Mouse (Mus musculus) embryonic facial prominence, embryonic 14.5 days (tissue): ENCODE results near the gene G0s2. TPM values are rescaled to one million over a fixed set of nuclear protein-coding genes. Genes with fewer than 3 reads are reported as not detected.

Experiments
- ATAC-seq: fragments of 200-750 bp; cut with Nextera tagmentation; 2 replicates; pipeline ENCODE4 v1.8.0; 2017; ENCODE audit warnings: low read depth, moderate number of reproducible peaks, moderate TSS enrichment
- DNase-seq: peaks from one replicate; pipeline ENCODE4 v3.0.0-alpha.2; 2015; ENCODE audit warnings: low spot score
- H3K27ac ChIP-seq: fragments of 300-500 bp; sonication (generic); replicated peaks from 2 replicates; pipeline ENCODE4 v1.5.1; 2014; ENCODE audit warnings: low read depth, mild to moderate bottlenecking, low read length, moderate library complexity
- H3K27me3 ChIP-seq: fragments of 300-500 bp; sonication (generic); replicated peaks from 2 replicates; pipeline ENCODE4 v1.6.1; 2014; ENCODE audit warnings: low read length; ENCODE audit not compliant: control insufficient read depth, insufficient read depth
- H3K36me3 ChIP-seq: fragments of 300-500 bp; sonication (generic); 2 replicates; pipeline ENCODE4 v1.6.1; 2014; ENCODE audit warnings: low read length, mixed read lengths; ENCODE audit not compliant: control insufficient read depth, insufficient read depth
- H3K4me1 ChIP-seq: fragments of 300-500 bp; sonication (generic); 2 replicates; pipeline ENCODE4 v1.6.1; 2014; ENCODE audit warnings: antibody characterized with exemption, low read length; ENCODE audit not compliant: control insufficient read depth, insufficient read depth
- H3K4me2 ChIP-seq: fragments of 300-500 bp; sonication (generic); 2 replicates; pipeline ENCODE4 v1.6.1; 2014; ENCODE audit warnings: low read depth, mild to moderate bottlenecking, low read length, moderate library complexity, mixed read lengths
- H3K4me3 ChIP-seq: fragments of 300-500 bp; sonication (generic); 2 replicates; pipeline ENCODE4 v1.5.1; 2014; ENCODE audit warnings: low read depth, mild to moderate bottlenecking, low read length
- H3K9ac ChIP-seq: fragments of 300-500 bp; sonication (generic); 2 replicates; pipeline ENCODE4 v1.6.1; 2014; ENCODE audit warnings: low read depth, mild to moderate bottlenecking, low read length, moderate library complexity, mixed read lengths
- H3K9me3 ChIP-seq: fragments of 300-500 bp; sonication (generic); 2 replicates; pipeline ENCODE4 v1.6.1; 2016; ENCODE audit warnings: low read length; ENCODE audit not compliant: control insufficient read depth
- WGBS: fragments of 180-500 bp; shearing (Covaris S2); extraction: QIAGEN DNeasy Blood & Tissue Kit; methylation state at CpG from one replicate; pipeline ENCODE4 v1.1.7; 2014; 5-methylcytosine and 5-hydroxymethylcytosine counted together
- polyA plus RNA-seq: library from polyadenylated mRNA; unstranded; fragments of >200 nt; fragmentation: Nextera tagmentation; extraction: Ambion mirVana; gene quantifications from 2 replicates; pipeline ENCODE4 v1.2.1, GENCODE M21; 2014

G0s2 gene
- polyA plus RNA-seq: 42.6 and 57.8 TPM in 2 replicates

GRCm38 (mm10) chr1:193272916-193273601, at the start of gene G0s2:
G0s2 (minus strand) TSS chr1:193273217.
- 0 out of 2 replicates have a peak, but pooled peaks cover 17% of the 10 kb centered on the region for H3K4me1 ChIP-seq
- ATAC-seq: peak; percentile 87
- WGBS: 0% methylated on average over 14 of the region's 23 CpGs

DNA sequence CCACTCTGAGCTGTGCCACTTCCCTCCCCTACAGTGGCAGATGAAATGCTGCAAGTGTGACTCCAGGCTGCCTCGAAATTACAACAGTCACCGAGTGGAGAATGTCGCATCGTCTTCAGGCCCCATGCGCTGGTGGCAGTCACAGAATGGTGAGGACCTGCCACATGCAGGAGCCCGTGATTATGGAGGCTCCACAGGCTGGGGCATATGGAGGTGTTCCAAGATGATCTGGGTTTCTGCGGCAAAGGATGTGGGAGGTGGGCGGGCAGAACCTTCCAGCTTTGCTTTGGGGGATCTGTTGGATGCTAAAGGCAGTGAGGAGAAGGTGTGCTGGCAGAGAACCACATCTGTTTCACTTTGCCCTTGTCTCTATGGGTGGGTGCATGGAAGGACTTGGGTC, 47.4 kb upstream of the G0s2 start:
- ATAC-seq: no peak
- no peak for DNase-seq
- Histone ChIP-seq H3K9ac (no peak overlapping the region), H3K4me1 (peaks cover 3% of the 10 kb centered on the region; the same call in 1 of the 2 replicates), H3K4me3 (no peak overlapping the region), H3K9me3 (no peaks in the 10 kb centered on the region), H3K27me3 (no peaks in the 10 kb centered on the region), H3K36me3 (no peaks in the 10 kb centered on the region), H3K27ac (no peak overlapping the region), H3K4me2 (no peak overlapping the region)
- 86% methylated on average over 8 of the region's 8 CpGs for WGBS

More at GRCm38 (mm10) chr1:193272916-193273601, at the start of gene G0s2:
- no peaks in the 10 kb centered on the region for H3K36me3 ChIP-seq
- peak within 1 kb of the TSS; percentile 69 for H3K9ac ChIP-seq
- DNase-seq: peak; percentile 86
- H3K27me3 ChIP-seq: no peaks in the 10 kb centered on the region
- peak within 1 kb of the TSS; percentile 46 for H3K4me3 ChIP-seq
- H3K4me2 ChIP-seq: peak within 1 kb of the TSS; percentile 75
- H3K9me3 ChIP-seq: no peaks in the 10 kb centered on the region
- peak within 1 kb of the TSS; percentile 81 for H3K27ac ChIP-seq

DNA sequence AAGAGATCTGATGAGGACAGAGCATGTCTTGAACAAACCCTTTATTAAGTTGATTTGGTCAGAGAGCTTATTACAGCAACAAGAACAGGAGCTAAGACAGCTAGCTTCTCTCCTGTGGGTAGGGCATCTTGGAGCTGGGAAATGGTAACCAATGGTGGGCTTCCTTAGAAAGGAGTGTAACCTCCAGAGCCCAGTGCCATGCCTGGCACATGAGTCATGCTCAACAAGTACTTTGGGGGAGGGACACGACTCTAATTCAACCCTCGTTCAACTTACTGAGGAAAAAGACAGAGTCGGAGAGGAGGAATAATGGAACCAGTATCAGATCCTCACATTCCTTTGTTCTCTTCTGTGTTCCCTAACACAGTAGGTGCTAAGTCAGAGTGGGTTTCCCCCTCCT, 46.7 kb upstream of the G0s2 start:
- Histone ChIP-seq H3K4me3 (no peak overlapping the region), H3K9ac (no peak overlapping the region), H3K4me2 (no peak overlapping the region), H3K4me1 (peaks cover 3% of the 10 kb centered on the region; the same call in 1 of the 2 replicates), H3K36me3 (no peaks in the 10 kb centered on the region), H3K27ac (no peak overlapping the region), H3K27me3 (no peaks in the 10 kb centered on the region), H3K9me3 (no peaks in the 10 kb centered on the region)
- DNase-seq (no peak), ATAC-seq (no peak)
- 63% methylated on average over 3 of the region's 3 CpGs for WGBS

DNA sequence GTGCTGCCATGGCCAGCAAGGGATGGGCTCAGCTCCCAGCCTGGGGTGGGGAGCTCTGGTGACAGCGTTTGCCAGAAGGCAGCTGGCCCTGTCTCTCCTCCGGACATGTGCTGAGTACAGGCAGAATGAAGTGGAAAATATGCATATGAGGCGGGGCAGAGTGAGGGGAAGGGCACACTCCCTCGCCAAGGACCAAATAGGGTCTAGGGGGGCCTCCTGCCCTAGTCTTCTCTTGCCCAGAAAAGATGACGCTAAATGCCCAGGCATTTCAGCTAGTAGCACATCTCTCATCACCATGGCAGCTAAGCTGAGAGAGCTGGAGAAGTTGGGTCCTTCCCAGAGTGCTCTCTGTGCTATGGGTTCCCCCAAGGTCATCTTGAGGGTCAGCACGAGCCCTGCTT, 44.1 kb upstream of the G0s2 start:
- DNase-seq (peak; percentile 78), ATAC-seq (peak; percentile 87)
- H3K4me1 ChIP-seq: peaks cover 3% of the 10 kb centered on the region; the same call in 1 of the 2 replicates
- no peak overlapping the region for H3K4me3 ChIP-seq
- no peak overlapping the region for H3K9ac ChIP-seq
- no peaks in the 10 kb centered on the region for H3K27me3 ChIP-seq
- H3K9me3 ChIP-seq: no peaks in the 10 kb centered on the region
- H3K27ac ChIP-seq: no peak overlapping the region; the same call in 1 of the 2 replicates
- H3K36me3 ChIP-seq: no peaks in the 10 kb centered on the region
- no peak overlapping the region for H3K4me2 ChIP-seq
- 34% methylated on average over 6 of the region's 6 CpGs for WGBS

DNA sequence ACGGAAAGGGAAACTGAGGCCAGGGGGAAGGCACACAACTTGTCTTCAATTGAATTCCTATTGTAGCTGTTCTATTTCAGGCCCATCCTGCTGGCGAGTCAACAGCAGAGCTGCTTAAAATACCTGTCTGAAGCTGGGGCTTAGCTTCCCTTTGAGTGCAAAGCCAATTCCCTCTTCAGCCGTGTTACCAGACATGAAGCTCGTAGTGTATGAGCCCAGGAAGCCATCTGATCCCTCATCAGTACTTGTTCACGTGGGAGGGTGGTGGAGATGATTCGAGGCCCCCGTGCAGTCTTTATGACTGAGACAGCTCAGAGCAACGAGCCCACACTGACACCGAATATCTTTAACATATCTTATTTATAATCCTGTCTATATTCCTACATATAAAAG, 43.3 kb upstream of the G0s2 start:
- Histone ChIP-seq H3K9me3 (no peaks in the 10 kb centered on the region), H3K27me3 (no peaks in the 10 kb centered on the region), H3K4me3 (no peak overlapping the region), H3K36me3 (no peaks in the 10 kb centered on the region), H3K4me1 (peaks cover 3% of the 10 kb centered on the region; the same call in 1 of the 2 replicates), H3K9ac (no peak overlapping the region), H3K4me2 (no peak overlapping the region), H3K27ac (no peak overlapping the region; the same call in 1 of the 2 replicates)
- 73% methylated on average over 9 of the region's 9 CpGs for WGBS
- DNase-seq (no peak), ATAC-seq (no peak)

- 0 out of 2 replicates have a peak, but pooled peaks have one; percentile 17 for ATAC-seq
- Histone ChIP-seq H3K9me3 (no peaks in the 10 kb centered on the region), H3K9ac (no peak overlapping the region), H3K36me3 (no peaks in the 10 kb centered on the region), H3K27ac (no peak overlapping the region; the same call in 1 of the 2 replicates), H3K4me2 (no peak overlapping the region), H3K4me3 (no peak overlapping the region), H3K4me1 (peaks cover 3% of the 10 kb centered on the region; the same call in 1 of the 2 replicates), H3K27me3 (no peaks in the 10 kb centered on the region)
- peak; percentile 75 for DNase-seq
- WGBS: 67% methylated on average over 5 of the region's 5 CpGs
These were observed 42.8 kb upstream of the G0s2 start for GRCm38 (mm10) chr1:193315705-193316357.

DNA sequence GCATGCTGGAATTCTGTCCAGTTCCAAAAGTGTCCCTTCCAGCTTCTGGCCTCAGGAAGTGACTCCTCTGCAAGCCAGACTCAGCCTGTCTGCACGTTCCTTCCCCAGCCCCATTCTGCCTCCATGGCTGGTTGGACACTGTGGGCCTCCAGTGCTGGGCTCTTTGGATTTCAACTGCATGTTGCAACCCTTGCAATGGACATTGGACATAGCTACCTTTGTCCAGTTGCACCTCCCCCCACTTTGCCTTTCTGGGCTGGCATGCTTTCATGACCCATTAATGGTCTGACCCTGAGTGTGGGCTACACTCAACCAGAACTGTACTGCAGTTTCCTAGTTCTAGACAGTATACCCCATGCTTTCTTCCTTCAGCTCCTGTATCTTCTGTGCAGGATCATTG, 38.6 kb upstream of the G0s2 start:
- Histone ChIP-seq H3K9ac (no peak overlapping the region), H3K4me1 (peaks cover 3% of the 10 kb centered on the region; the same call in 1 of the 2 replicates), H3K27ac (no peak overlapping the region), H3K9me3 (no peaks in the 10 kb centered on the region), H3K27me3 (no peaks in the 10 kb centered on the region), H3K4me2 (no peak overlapping the region), H3K36me3 (no peaks in the 10 kb centered on the region), H3K4me3 (no peak overlapping the region)
- 88% methylated on average over 1 of the region's 1 CpGs for WGBS
- DNase-seq (no peak), ATAC-seq (no peak)

DNA sequence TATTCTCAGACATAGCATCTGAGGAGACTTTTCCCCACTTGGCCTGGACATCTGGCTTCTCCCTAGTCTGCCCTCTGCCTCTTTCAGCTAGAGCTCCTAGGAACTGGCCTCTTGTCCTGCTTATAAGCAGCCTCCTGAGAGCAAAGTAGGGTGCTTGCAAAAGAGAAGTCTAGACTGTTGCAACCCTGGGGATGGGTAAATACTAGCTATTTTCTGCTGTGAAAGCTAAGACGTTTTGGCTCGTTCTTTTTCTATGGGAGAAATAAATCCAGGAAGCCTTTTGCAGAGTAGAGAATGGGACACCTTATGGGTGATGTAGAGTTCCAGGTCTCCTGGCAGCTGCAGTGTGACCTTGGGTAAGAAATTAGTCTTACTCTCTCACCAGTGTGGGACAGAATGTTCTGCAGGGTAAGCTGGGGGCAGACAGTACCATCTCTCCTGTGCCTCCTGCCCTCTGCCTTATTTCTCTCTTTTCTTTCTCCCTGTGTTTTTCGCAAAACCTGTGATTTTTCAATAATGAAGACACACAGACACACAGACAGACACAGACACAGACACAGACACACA, 37.6 kb upstream of the G0s2 start:
- Histone ChIP-seq H3K9ac (no peak overlapping the region), H3K4me1 (no peaks in the 10 kb centered on the region), H3K4me3 (no peak overlapping the region), H3K4me2 (no peak overlapping the region), H3K27ac (no peak overlapping the region), H3K36me3 (no peaks in the 10 kb centered on the region), H3K27me3 (no peaks in the 10 kb centered on the region), H3K9me3 (no peaks in the 10 kb centered on the region)
- no peak for ATAC-seq
- DNase-seq: no peak
- WGBS: 90% methylated on average over 3 of the region's 3 CpGs
